Mouse (Mus musculus) limb, embryonic 12.5 days (tissue): ENCODE measurements at regions not wholly inside any gene's neighbourhood (a gene's known extent, or its start where the extent isn't known, plus 50 kb on each side); places are given as distances from the start of the nearest gene placed in this dataset.

ENCODE experiments used
- ATAC-seq: fragments of 200-750 bp; cut with Nextera tagmentation; 2 replicates; pipeline ENCODE4 v1.8.0; 2017; ENCODE audit warnings: low read depth, moderate TSS enrichment; ENCODE audit not compliant: insufficient number of reproducible peaks, insufficient read depth, low FRiP score, low TSS enrichment
- H3K27ac ChIP-seq: fragments of 300-500 bp; sonication (generic); 2 replicates; pipeline ENCODE4 v1.5.1; 2016; ENCODE audit warnings: mild to moderate bottlenecking, moderate library complexity
- H3K27me3 ChIP-seq: fragments of 300-500 bp; sonication (generic); 2 replicates; pipeline ENCODE4 v1.6.1; 2016; ENCODE audit warnings: mild to moderate bottlenecking, moderate library complexity
- H3K36me3 ChIP-seq: fragments of 300-500 bp; sonication (generic); 2 replicates; pipeline ENCODE4 v1.6.1; 2016; ENCODE audit warnings: mild to moderate bottlenecking, moderate library complexity
- H3K4me1 ChIP-seq: fragments of 300-500 bp; sonication (generic); replicated peaks from 2 replicates; pipeline ENCODE4 v1.6.1; 2016
- H3K4me2 ChIP-seq: fragments of 300-500 bp; sonication (generic); 2 replicates; pipeline ENCODE4 v1.6.1; 2016; ENCODE audit warnings: mild to moderate bottlenecking, moderate library complexity
- H3K4me3 ChIP-seq: fragments of 300-500 bp; sonication (generic); replicated peaks from 2 replicates; pipeline ENCODE4 v1.5.1; 2016; ENCODE audit warnings: mild to moderate bottlenecking
- H3K9ac ChIP-seq: fragments of 300-500 bp; sonication (generic); replicated peaks from 2 replicates; pipeline ENCODE4 v1.6.1; 2016; ENCODE audit warnings: mild to moderate bottlenecking, moderate library complexity
- H3K9me3 ChIP-seq: fragments of 300-500 bp; sonication (generic); 2 replicates; pipeline ENCODE4 v1.6.1; 2016; ENCODE audit warnings: mild to moderate bottlenecking, moderate library complexity
- WGBS: fragments of 180-500 bp; shearing (Covaris S2); methylation state at CpG from one replicate; pipeline ENCODE4 v1.1.7; 2016; 5-methylcytosine and 5-hydroxymethylcytosine counted together

DNA sequence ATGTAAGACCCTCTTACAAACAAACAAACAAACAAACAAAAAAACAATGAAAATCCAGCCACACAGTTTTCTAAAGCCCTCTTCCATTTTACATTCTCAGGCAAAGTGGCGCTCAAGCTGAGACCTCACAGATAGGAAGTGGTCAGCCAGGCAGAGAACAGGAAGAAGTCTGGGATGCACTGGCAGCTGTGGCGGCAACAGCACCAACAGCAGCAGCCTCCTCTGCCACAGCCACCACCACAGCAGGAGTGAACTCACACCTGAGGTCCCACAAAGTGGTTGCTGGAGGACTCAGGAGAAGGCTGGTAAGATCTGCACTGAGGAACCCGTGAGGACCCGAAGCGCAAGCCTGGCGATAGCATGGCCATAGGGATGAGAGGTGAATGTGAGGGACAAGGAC, 156.3 kb downstream of the Grm4 start:
- ATAC-seq, result no peak
- 88% methylated on average over 6 of the region's 6 CpGs for WGBS

DNA sequence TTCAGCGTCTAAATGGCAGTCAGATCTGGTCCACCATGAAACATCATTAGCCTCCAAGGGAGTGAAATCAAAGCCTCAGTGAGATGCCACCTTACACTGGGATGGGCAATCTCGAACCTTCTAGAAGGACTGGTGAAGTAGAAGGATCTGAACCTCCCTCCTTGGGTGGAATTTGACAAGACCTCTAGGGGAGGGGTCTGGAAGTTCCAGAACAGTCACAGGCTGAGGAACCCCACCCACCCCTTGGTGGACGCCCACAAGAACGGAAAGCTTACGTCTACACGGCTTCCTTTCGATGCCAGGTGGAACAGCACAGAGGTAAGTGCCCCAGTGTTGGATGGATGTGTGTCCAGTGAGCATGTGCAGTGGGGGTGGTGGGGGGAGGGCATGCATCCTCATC, 156.9 kb downstream of the Grm4 start:
- Histone ChIP-seq H3K27ac (no peak overlapping the region), H3K4me2 (no peak overlapping the region), H3K36me3 (no peaks in the 10 kb centered on the region), H3K9ac (no peak overlapping the region), H3K27me3 (no peaks in the 10 kb centered on the region), H3K4me3 (no peak overlapping the region), H3K9me3 (no peaks in the 10 kb centered on the region), H3K4me1 (peaks cover 12% of the 10 kb centered on the region; the same call in 1 of the 2 replicates)
- WGBS, result 86% methylated on average over 7 of the region's 7 CpGs
- no peak for ATAC-seq

More for the DNA sequence above, 156.3 kb downstream of the Grm4 start:
- H3K4me1 ChIP-seq, result peaks cover 8% of the 10 kb centered on the region; the same call in 1 of the 2 replicates
- no peak overlapping the region for H3K9ac ChIP-seq
- no peaks in the 10 kb centered on the region for H3K36me3 ChIP-seq
- H3K4me3 ChIP-seq, result no peak overlapping the region
- no peak overlapping the region for H3K4me2 ChIP-seq
- no peak overlapping the region for H3K27ac ChIP-seq
- no peaks in the 10 kb centered on the region for H3K9me3 ChIP-seq
- no peaks in the 10 kb centered on the region for H3K27me3 ChIP-seq

DNA sequence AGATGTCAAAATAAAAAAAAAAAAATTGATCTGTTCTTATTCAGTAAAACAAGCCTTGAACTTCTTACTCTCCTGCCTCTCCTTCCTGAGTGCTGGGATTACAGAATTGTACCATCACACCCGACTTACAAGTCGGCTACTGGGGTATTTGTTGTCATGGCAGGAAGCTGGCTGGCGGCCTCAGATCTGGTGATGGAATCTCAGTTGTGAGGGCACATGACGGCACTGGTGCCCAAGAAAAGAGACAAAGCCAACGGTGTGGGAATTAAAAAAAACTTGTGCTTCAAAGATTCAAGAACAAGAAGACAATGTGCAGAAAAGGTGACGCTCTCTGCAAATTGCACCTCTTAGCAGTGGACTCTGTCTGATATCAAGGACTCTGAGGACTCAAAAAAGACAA, 157.3 kb downstream of the Grm4 start:
- Histone ChIP-seq H3K27ac (no peak overlapping the region), H3K4me3 (no peak overlapping the region), H3K4me1 (peaks cover 16% of the 10 kb centered on the region; the same call in 1 of the 2 replicates), H3K27me3 (no peaks in the 10 kb centered on the region), H3K4me2 (no peak overlapping the region), H3K9ac (no peak overlapping the region), H3K9me3 (no peaks in the 10 kb centered on the region), H3K36me3 (no peaks in the 10 kb centered on the region)
- no peak for ATAC-seq
- 70% methylated on average over 6 of the region's 6 CpGs for WGBS

DNA sequence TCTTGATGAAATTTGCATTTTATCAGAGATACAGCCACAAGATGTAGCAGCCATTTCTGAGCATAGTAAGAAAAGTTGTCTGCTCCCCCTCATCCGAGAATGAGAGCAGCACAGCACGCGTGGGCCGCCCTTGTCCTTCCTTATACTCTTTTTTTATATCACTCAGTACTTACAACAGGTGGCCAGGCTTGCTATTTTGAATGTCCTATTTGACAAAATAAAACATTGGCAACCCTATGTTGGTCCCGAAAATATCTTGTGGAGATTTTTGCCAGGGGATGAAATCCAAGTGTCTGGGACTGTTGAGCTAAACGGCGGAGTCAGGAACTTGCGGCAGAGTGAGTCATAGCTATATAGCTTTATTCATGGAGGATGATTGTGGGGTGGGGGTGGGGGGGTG, 158.0 kb upstream of the Lemd2 start:
- Histone ChIP-seq H3K4me3 (no peak overlapping the region), H3K27ac (no peak overlapping the region), H3K27me3 (no peaks in the 10 kb centered on the region), H3K9ac (no peak overlapping the region), H3K4me2 (no peak overlapping the region), H3K9me3 (no peaks in the 10 kb centered on the region), H3K36me3 (no peaks in the 10 kb centered on the region), H3K4me1 (peaks cover 16% of the 10 kb centered on the region; the same call in 1 of the 2 replicates)
- ATAC-seq, result no peak
- 91% methylated on average over 8 of the region's 8 CpGs for WGBS

DNA sequence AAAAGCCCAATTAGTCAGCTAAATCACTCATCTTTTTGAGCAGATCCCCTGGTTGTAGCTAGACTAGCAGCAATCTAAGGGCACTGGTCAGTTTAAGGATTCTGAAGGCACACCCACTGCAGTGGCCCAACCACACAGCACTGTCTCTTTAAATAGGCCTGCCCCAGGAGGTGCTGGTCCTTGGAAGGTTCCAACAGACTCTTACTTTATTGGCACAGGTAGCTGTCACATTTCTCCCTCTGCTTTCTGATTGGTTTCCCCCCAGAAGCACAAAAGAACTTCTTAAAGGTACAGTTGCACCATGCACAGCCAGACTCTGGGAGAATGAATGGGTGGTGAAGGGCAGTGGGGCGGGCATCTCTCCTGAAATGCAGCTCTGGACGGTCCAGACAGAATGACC, 157.1 kb upstream of the Lemd2 start:
- no peak overlapping the region for H3K9ac ChIP-seq
- H3K27ac ChIP-seq, result no peak overlapping the region
- ATAC-seq, result no peak
- 66% methylated on average over 2 of the region's 2 CpGs for WGBS
- no peaks in the 10 kb centered on the region for H3K27me3 ChIP-seq
- H3K4me2 ChIP-seq, result no peak overlapping the region
- H3K36me3 ChIP-seq, result no peaks in the 10 kb centered on the region
- no peak overlapping the region for H3K4me3 ChIP-seq
- peaks cover 16% of the 10 kb centered on the region; the same call in 1 of the 2 replicates for H3K4me1 ChIP-seq
- H3K9me3 ChIP-seq, result no peaks in the 10 kb centered on the region

DNA sequence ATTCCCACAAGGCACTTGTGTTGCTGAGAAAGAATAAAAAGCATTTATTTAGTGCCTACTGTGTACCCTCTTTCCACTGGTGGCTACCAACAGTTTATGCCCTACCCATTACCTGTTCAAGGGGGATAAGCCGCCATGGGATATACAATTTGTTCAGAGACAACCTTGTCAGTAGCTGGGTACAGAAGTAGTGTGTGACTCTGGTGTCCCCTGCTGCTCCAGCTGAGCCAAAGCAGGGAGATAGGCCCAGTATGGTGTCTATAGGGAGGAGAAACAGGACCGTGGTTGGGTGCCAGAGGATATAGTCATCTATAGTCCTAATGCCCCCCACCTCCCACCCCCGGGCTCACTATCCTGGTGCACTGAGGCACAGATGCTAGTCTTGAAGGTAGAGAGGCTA, 152.6 kb upstream of the Lemd2 start:
- 91% methylated on average over 3 of the region's 3 CpGs for WGBS
- no peaks in the 10 kb centered on the region for H3K27me3 ChIP-seq
- no peak overlapping the region for H3K27ac ChIP-seq
- no peak overlapping the region for H3K4me3 ChIP-seq
- no peak overlapping the region for H3K4me2 ChIP-seq
- H3K36me3 ChIP-seq, result no peaks in the 10 kb centered on the region
- peaks cover 16% of the 10 kb centered on the region; the same call in 1 of the 2 replicates for H3K4me1 ChIP-seq
- ATAC-seq, result no peak
- 0 out of 2 replicates have a peak, but pooled peaks cover 2% of the 10 kb centered on the region for H3K9me3 ChIP-seq
- no peak overlapping the region for H3K9ac ChIP-seq

DNA sequence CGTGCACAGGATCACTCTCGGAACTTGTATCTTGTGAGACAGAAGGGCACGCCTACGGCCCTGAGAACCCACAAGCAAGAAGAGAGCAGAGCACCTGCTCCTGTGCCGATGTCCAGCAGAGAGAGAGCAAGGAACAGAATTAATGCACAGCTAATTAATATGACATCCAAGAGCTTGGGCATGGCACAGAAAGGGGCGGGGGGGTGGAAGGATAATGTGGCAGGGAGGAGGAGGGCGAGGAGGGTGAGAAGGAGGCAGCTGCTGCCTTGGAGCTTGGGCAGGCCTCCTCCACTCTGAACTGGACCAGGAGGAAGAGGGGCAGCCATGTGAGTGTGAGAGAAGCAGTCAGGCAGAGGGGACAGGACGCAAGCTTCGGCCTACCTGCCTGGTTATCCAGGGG, 151.4 kb upstream of the Lemd2 start:
- 91% methylated on average over 8 of the region's 9 CpGs for WGBS

DNA sequence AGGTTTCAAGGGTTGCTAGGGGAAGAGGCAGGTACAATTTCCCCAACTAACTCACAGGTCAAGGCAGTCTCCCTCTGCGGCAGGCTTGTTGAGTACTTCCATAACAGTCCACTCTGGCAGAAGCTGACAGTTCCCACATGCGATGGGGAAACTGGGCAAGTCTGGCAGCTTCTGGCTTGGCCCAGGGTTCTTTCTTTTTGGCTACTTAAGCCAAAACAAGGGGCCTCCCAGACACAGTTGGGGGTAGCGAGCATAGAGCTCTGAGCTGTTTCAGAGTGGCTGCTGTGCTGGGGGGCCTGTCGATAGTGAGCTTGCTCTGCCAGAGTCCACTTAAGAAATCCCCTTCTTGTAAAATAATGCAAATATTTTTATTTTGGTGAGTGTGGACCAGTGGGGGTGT, 150.8 kb upstream of the Lemd2 start:
- Histone ChIP-seq H3K9ac (no peak overlapping the region), H3K4me3 (no peak overlapping the region), H3K27ac (no peak overlapping the region), H3K36me3 (no peaks in the 10 kb centered on the region), H3K4me1 (peaks cover 8% of the 10 kb centered on the region; the same call in 1 of the 2 replicates), H3K9me3 (0 out of 2 replicates have a peak, but pooled peaks cover 2% of the 10 kb centered on the region), H3K4me2 (no peak overlapping the region), H3K27me3 (no peaks in the 10 kb centered on the region)
- ATAC-seq, result no peak
- 93% methylated on average over 4 of the region's 4 CpGs for WGBS

More for the DNA sequence above, 151.4 kb upstream of the Lemd2 start:
- Histone ChIP-seq H3K4me3 (no peak overlapping the region), H3K27me3 (no peaks in the 10 kb centered on the region), H3K4me2 (no peak overlapping the region), H3K9me3 (0 out of 2 replicates have a peak, but pooled peaks cover 2% of the 10 kb centered on the region), H3K27ac (no peak overlapping the region), H3K4me1 (peaks cover 10% of the 10 kb centered on the region; the same call in 1 of the 2 replicates), H3K36me3 (no peaks in the 10 kb centered on the region), H3K9ac (no peak overlapping the region)
- ATAC-seq, result no peak

DNA sequence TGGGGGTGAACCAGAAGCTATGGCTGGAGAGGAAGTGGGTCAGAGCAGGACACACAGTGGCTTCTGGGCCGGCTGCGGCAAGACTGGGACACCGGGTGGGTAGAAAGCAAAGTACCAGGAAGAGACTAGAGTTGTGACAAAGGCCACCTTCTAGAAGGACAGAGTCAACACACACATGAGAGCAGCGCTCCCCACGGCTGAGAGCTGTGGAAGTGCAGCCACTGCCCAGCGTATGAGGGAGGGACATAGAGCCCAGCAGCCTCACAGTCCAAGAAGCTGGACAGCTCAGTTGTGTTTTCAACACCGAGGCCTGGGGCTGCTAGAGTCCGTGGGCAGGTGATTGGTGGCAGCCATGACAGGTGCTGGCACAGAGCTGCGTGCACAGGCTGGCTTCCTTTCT, 145.6 kb upstream of the Lemd2 start:
- Histone ChIP-seq H3K4me1 (no peaks in the 10 kb centered on the region), H3K27ac (no peak overlapping the region), H3K4me2 (no peak overlapping the region), H3K27me3 (no peaks in the 10 kb centered on the region), H3K9me3 (no peaks in the 10 kb centered on the region), H3K4me3 (no peak overlapping the region), H3K9ac (no peak overlapping the region), H3K36me3 (no peaks in the 10 kb centered on the region)
- ATAC-seq, result no peak
- WGBS, result 92% methylated on average over 9 of the region's 9 CpGs

DNA sequence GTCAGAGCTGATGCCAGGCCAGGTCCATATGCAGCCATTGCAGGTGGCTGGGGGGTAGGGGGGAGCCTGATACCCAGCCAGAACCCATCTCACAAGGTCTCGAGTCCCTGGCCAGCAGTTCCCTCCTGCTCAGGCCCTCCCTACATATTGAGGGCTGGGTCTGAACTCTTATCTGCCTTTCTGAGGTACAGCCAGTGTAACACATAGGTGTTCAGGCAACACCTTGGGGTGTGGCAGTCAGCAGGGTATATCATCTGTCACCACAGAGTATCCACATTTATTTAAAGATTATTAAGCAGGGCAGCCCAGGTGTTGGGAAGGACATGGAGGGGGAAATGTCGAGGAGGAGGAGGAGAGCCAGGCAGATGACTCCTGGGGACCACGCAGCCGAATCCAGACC, 145.2 kb upstream of the Lemd2 start:
- 82% methylated on average over 4 of the region's 4 CpGs for WGBS
- Histone ChIP-seq H3K4me3 (no peak overlapping the region), H3K27ac (no peak overlapping the region), H3K27me3 (no peaks in the 10 kb centered on the region), H3K4me2 (no peak overlapping the region), H3K4me1 (no peaks in the 10 kb centered on the region), H3K9me3 (no peaks in the 10 kb centered on the region), H3K9ac (no peak overlapping the region), H3K36me3 (no peaks in the 10 kb centered on the region)
- no peak for ATAC-seq

DNA sequence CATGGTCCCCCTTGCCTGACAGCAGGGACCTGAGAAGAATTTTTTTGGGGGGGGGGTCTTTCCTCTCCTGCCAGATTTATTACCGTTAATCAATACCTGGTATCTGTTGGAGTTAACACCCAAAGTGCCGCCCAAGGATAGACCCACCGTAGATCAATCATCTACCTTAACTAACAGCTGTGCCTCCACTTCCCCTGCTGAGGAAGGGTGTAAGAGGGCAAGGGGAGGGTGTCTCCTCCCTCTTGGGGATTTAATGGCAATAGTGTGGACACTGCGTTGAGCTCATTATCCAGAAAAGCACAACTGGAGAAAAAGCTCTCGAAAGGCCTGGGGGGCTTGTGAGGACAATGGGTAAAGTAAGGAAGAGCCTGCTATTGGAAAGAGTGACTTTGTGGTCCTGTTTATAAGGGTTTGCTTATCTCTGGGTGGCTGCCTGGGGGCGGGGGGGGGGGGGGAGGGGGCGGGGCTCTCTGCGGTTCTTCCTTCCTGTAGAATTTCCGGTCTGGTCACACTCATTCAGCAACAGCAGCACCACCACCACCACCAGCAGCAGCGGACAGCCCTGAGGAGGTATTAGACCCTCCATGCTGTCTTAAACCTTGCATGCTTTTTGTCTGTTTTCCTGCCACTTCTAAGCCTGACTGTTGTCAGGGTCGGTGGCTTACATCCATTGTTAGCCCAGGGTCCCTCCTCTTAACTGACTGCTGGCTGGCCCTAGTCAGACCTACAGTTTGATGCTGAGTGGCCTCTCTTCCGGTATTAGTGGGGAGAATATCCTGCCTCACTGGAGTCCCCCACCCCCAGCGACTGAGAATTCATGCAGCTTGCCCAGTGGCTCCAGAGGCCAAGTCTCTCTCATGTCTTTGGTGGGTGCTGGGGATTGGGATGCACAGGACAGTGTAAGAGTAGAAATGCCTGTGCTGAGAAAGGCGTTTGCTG, 138.0 kb upstream of the Lemd2 start:
- Histone ChIP-seq H3K27ac (no peak overlapping the region), H3K36me3 (no peaks in the 10 kb centered on the region)
- no peak for ATAC-seq

More for the DNA sequence above, 138.0 kb upstream of the Lemd2 start:
- Histone ChIP-seq H3K4me2 (no peak overlapping the region), H3K9ac (no peak overlapping the region), H3K9me3 (no peaks in the 10 kb centered on the region), H3K27me3 (no peaks in the 10 kb centered on the region), H3K4me1 (peaks cover 5% of the 10 kb centered on the region; the same call in 1 of the 2 replicates), H3K4me3 (no peak overlapping the region)
- 60% methylated on average over 12 of the region's 14 CpGs for WGBS
